Mouse (Mus musculus) liver, adult 2 months (tissue): ENCODE results near the gene Cox8a.

Source experiments
- CTCF ChIP-seq: fragments of 200-500 bp; IDR thresholded peaks from 2 replicates; pipeline ENCODE4 v1.5.1; 2011; ENCODE audit warnings: low read depth, low read length, control low read depth
- POLR2A ChIP-seq: fragments of 200-500 bp; IDR thresholded peaks from 2 replicates; pipeline ENCODE4 v1.6.1; 2011; ENCODE audit warnings: low read length, control low read depth; ENCODE audit not compliant: insufficient read depth; ENCODE audit errors: extremely low read depth

DNA sequence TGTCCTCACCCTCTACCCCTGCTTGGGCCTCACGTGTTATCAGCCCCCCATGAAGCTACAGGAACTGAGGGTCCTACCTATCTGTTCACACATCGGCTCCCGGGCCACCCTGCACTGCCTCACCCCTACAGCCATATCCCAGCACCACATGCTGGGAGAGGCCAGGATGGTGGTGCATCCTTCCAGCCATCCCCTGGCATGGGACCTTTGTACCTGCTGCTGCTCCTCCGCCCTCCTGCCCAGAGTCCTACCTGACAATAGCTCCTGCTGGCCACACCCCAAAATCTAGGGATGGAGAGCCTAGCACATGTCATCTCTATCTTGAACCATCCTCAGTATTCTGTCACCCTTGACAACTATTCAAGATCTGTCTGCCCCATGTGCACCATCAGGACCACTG is 28.4 kb downstream of the Cox8a start:
- no peak for TF ChIP-seq CTCF
- no peak for TF ChIP-seq POLR2A
